Mouse (Mus musculus) forebrain, postnatal 0 days (tissue): ENCODE measurements around the gene Rrn3. TPM values are rescaled to one million over a fixed set of nuclear protein-coding genes. Genes with fewer than 3 reads are reported as not detected.

Experiments used
- ATAC-seq: fragments of 200-750 bp; cut with Nextera tagmentation; 2 replicates; pipeline ENCODE4 v1.8.0; 2017; ENCODE audit warnings: mild to moderate bottlenecking, moderate library complexity
- DNase-seq: peaks from one replicate; pipeline ENCODE4 v3.0.0-alpha.2; 2015
- H3K27ac ChIP-seq: fragments of 300-500 bp; sonication (generic); 2 replicates; pipeline ENCODE4 v1.5.1; 2014; ENCODE audit warnings: low read depth, mild to moderate bottlenecking, antibody characterized with exemption, low read length, moderate library complexity, mixed read lengths
- H3K27me3 ChIP-seq: fragments of 300-500 bp; sonication (generic); 2 replicates; pipeline ENCODE4 v1.6.1; 2014; ENCODE audit warnings: mild to moderate bottlenecking, low read length, mixed read lengths; ENCODE audit not compliant: insufficient read depth
- H3K36me3 ChIP-seq: fragments of 300-500 bp; sonication (generic); 2 replicates; pipeline ENCODE4 v1.6.1; 2014; ENCODE audit warnings: mild to moderate bottlenecking, moderate library complexity; ENCODE audit not compliant: insufficient read depth
- H3K4me1 ChIP-seq: fragments of 300-500 bp; sonication (generic); 2 replicates; pipeline ENCODE4 v1.6.1; 2014; ENCODE audit warnings: antibody characterized with exemption; ENCODE audit not compliant: insufficient read depth
- H3K4me2 ChIP-seq: fragments of 300-500 bp; sonication (generic); 2 replicates; pipeline ENCODE4 v1.6.1; 2014; ENCODE audit warnings: low read depth, mild to moderate bottlenecking, moderate library complexity
- H3K4me3 ChIP-seq: fragments of 300-500 bp; sonication (generic); 2 replicates; pipeline ENCODE4 v1.5.1; 2014; ENCODE audit warnings: low read depth, low read length, mixed read lengths
- H3K9ac ChIP-seq: fragments of 300-500 bp; sonication (generic); 2 replicates; pipeline ENCODE4 v1.6.1; 2014; ENCODE audit warnings: mild to moderate bottlenecking
- H3K9me3 ChIP-seq: fragments of 300-500 bp; sonication (generic); 2 replicates; pipeline ENCODE4 v1.6.1; 2016; ENCODE audit warnings: low read length
- CTCF ChIP-seq: sonication (generic); IDR thresholded peaks from 2 replicates; pipeline ENCODE4 v1.5.1; 2016; ENCODE audit warnings: antibody characterized with exemption, control low read depth, low read depth
- WGBS: fragments of 180-500 bp; shearing (Covaris S2); extraction: QIAGEN DNeasy Blood & Tissue Kit; methylation state at CpG from one replicate; pipeline ENCODE4 v1.1.7; 2014; 5-methylcytosine and 5-hydroxymethylcytosine counted together
- polyA plus RNA-seq: library from polyadenylated mRNA; unstranded; fragments of >200 nt; fragmentation: Nextera tagmentation; extraction: Ambion mirVana; gene quantifications from 2 replicates; pipeline ENCODE4 v1.2.1, GENCODE M21; 2015
- total RNA-seq: library from RNA; depleted of rRNA; stranded (reverse); fragments of >200 nt; gene quantifications from 2 replicates; pipeline ENCODE4 v1.2.3, GENCODE M21; 2014

Rrn3 gene
- total and polyA plus RNA-seq, 2 experiments from 2014 or later: 80.7 to 104 TPM

DNA sequence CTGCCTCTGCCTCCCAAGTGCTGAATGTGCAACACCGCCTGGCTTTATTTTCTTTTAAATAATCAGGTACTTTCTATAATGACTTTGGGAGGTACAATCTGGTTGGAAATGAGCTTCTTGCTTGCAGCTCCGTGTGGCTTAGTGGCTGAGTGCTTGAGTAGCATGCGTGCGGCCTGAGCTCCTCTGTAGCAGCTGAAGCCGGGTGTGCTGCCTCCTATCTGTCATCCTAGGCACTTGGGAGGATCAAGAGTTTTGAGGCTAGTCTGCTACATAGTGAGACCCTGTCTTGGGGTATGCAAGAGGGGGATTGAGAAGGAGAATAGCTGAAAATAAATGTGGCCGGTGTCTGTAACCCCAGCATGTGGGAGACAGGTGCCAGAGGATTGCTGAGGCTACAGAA, 31.6 kb downstream of the Rrn3 start:
- Histone ChIP-seq H3K36me3 (peaks cover 75% of the 10 kb centered on the region), H3K4me2 (no peak overlapping the region), H3K27ac (no peak overlapping the region), H3K4me1 (no peaks in the 10 kb centered on the region), H3K27me3 (no peaks in the 10 kb centered on the region), H3K9ac (no peak overlapping the region), H3K4me3 (no peak overlapping the region), H3K9me3 (no peaks in the 10 kb centered on the region)
- DNase-seq: no peak
- no peak for ATAC-seq
- TF ChIP-seq CTCF: no peak; the same call in 1 of the 2 replicates
- 93% methylated on average over 6 of the region's 6 CpGs for WGBS

DNA sequence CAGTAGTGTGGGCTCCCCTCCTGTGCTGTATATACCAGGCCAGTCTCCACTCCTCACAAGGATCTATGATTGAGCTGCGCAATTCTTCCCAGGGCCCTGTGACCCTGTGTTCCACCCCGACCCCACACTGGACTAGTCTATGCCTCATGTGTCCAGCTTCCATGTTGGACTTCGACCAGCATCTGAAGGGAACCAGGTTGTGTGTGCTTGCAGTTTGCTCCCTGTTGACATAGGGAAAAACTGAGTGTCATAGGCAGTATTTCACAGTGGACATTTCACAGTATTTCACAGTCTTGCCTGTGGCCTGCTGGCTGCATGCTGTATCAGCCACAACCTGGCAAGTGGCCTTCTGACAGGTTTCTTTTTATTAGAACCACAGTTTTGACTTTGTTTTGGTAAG, 32.7 kb downstream of the Rrn3 start:
- H3K27me3 ChIP-seq: no peaks in the 10 kb centered on the region
- H3K4me2 ChIP-seq: no peak overlapping the region
- H3K27ac ChIP-seq: no peak overlapping the region
- 95% methylated on average over 3 of the region's 3 CpGs for WGBS
- peaks cover 68% of the 10 kb centered on the region for H3K36me3 ChIP-seq
- H3K4me3 ChIP-seq: no peak overlapping the region
- H3K4me1 ChIP-seq: peaks cover 3% of the 10 kb centered on the region; the same call in 1 of the 2 replicates
- no peak overlapping the region for H3K9ac ChIP-seq
- H3K9me3 ChIP-seq: no peaks in the 10 kb centered on the region
- DNase-seq (no peak), ATAC-seq (no peak)
- no peak for TF ChIP-seq CTCF

DNA sequence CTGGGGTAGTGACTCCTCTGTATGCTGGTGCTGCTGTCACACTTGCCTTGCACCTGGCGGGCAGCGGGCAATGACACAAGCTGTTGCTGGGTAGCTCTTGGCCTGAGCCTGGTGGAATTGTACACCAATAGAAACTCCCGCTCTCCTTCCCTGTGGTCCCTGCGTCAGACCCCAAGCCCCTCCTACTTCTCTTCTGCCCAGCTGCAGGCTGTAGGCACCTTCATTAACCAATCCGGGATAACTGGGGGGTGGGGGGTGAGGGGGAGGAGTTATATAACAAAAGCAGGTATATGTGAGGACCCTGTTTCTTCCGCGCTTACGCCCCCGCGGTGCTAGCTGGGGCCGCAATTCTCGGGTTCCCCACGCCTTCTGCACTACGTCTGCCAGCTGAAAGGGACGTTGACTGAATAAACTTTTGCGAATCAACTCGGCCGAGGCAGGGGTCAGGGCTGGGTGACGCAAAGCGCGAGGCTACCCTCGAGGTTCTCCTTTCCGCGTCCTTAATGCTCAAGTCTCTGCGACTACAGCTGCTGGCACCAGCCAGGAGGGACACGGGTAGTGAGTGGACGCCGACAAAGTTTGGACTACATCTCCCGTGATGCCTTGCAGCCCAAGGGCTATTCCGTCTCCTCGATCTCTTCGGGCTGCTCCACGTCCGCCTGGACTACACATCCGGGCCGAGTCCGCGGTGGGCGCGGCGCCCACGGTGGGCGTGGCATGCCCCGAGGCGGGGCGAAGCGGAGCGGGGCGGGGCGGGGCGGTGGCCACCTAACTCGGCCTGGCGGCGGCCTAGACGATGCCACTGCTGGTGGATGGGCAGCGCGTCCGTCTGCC, 38.3 kb downstream of the Rrn3 start, which contains the start of gene Ntan1:
Ntan1 (plus strand) TSS at position 286 of the 834 bp plus-strand sequence.
- no peak for TF ChIP-seq CTCF
- H3K4me1 ChIP-seq: peaks cover 12% of the 10 kb centered on the region; the same call in 1 of the 2 replicates
- H3K9ac ChIP-seq: peak within 1 kb of the TSS; percentile 87
- peak; percentile 94 for DNase-seq
- H3K9me3 ChIP-seq: no peaks in the 10 kb centered on the region
- no peaks in the 10 kb centered on the region for H3K27me3 ChIP-seq
- H3K4me2 ChIP-seq: peak within 1 kb of the TSS; percentile 69
- H3K27ac ChIP-seq: peak within 1 kb of the TSS; percentile 93
- H3K4me3 ChIP-seq: peak within 1 kb of the TSS; percentile 83
- WGBS: 4% methylated on average over 56 of the region's 58 CpGs
- peak; percentile 96 for ATAC-seq
- H3K36me3 ChIP-seq: peaks cover 15% of the 10 kb centered on the region

DNA sequence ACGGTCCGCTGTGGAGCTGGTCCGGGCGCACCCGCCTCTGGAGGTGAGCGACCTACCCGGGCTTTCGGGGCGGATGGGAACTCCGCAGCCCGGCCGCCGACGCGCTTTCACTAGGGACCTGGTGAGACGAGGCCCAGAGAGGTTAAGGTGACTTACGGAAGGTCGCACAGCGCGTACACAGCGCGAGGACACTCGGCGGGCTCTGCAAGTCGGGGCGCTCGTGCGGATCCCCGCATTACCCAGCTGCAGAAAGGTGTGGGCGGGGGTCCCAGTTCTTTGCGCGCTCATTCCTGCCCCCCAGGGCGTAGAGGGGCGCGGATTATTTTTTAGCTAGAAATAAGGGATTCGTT, 38.9 kb downstream of the Rrn3 start:
- Histone ChIP-seq H3K4me1 (peaks cover 12% of the 10 kb centered on the region; the same call in 1 of the 2 replicates), H3K4me2 (peak overlapping the region; percentile 69), H3K36me3 (peaks cover 12% of the 10 kb centered on the region), H3K9ac (peak overlapping the region; percentile 87), H3K9me3 (no peaks in the 10 kb centered on the region), H3K4me3 (peak overlapping the region; percentile 83), H3K27ac (peak overlapping the region; percentile 93), H3K27me3 (no peaks in the 10 kb centered on the region)
- peak; percentile 1; the same call in 1 of the 2 replicates for TF ChIP-seq CTCF
- DNase-seq: no peak
- peak; percentile 23 for ATAC-seq
- under 1% methylated on average over 36 of the region's 36 CpGs for WGBS

DNA sequence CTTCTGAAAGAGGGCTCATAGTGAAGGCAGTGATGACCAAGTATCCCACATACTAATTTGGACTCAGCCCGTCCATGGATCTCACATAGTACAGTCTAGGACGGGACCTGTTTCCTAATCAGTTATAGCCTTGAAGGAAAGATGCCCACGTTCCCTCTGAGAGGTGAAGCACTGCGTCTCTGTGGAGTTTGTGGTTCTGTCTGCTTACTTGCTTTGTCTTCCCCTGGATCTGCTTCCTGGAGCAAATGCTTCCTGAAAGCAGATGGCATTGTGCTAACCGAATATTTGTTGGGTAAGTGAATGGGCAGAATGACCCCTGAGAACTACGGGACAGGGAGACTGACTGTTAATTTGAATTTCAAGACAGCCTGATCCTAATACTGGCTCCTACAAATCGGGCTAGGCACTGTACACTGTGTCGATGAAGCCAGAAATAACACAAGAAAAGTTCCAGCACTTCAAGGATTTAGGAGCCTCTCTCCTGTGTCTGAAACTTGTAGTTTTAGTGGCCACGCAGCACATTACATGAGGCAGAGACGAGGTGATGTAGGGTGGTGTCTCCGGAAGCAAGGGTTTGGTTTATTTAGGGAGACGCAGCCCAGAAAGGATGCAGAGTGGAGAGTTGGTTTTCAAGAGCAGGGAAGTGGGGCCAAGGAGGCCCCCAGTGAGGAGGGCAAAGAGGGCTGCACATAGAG, 39.4 kb downstream of the Rrn3 start:
- peaks cover 12% of the 10 kb centered on the region; the same call in 1 of the 2 replicates for H3K4me1 ChIP-seq
- H3K9ac ChIP-seq: peak overlapping the region; percentile 87
- peaks cover 8% of the 10 kb centered on the region; the same call in 1 of the 2 replicates for H3K36me3 ChIP-seq
- TF ChIP-seq CTCF: no peak
- DNase-seq (peak; percentile 44), ATAC-seq (no peak)
- peak overlapping the region; percentile 69 for H3K4me2 ChIP-seq
- H3K4me3 ChIP-seq: peak overlapping the region; percentile 83
- no peaks in the 10 kb centered on the region for H3K27me3 ChIP-seq
- no peaks in the 10 kb centered on the region for H3K9me3 ChIP-seq
- 27% methylated on average over 12 of the region's 12 CpGs for WGBS
- H3K27ac ChIP-seq: peak overlapping the region; percentile 93

DNA sequence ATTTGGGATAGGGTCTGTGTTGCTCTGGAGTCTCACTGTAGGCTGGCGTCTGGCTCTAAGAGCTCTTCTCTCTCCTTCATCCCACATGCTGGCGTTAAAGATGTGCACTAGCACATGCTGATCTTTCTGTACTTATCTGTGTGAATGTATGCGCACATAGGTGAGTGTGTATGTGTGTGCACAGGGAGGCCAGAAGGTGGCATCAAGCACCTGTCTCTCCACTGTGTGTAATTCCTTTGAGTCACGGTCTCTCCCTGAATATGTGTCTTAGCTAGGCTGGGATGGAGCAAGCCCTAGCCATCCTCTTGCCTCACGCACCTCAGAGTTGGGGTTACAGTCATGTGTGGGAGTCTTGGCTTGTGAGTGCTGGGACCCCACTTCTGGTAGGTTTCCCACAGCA, 40.3 kb downstream of the Rrn3 start:
- peak; percentile 20; the same call in 1 of the 2 replicates for TF ChIP-seq CTCF
- no peak for ATAC-seq
- peaks cover 4% of the 10 kb centered on the region; the same call in 1 of the 2 replicates for H3K36me3 ChIP-seq
- H3K9ac ChIP-seq: no peak overlapping the region
- WGBS: 95% methylated on average over 5 of the region's 5 CpGs
- peak overlapping the region; percentile 69; the same call in 1 of the 2 replicates for H3K4me2 ChIP-seq
- no peak for DNase-seq
- H3K27ac ChIP-seq: no peak overlapping the region
- no peaks in the 10 kb centered on the region for H3K9me3 ChIP-seq
- no peaks in the 10 kb centered on the region for H3K27me3 ChIP-seq
- no peak overlapping the region for H3K4me3 ChIP-seq
- peaks cover 12% of the 10 kb centered on the region; the same call in 1 of the 2 replicates for H3K4me1 ChIP-seq
